Mouse (Mus musculus) hindbrain, embryonic 10.5 days (tissue): ENCODE data around the gene Ranbp2. TPM values are rescaled to one million over a fixed set of nuclear protein-coding genes. Genes with fewer than 3 reads are reported as not detected.

Experiments used
- DNase-seq: peaks from one replicate; pipeline ENCODE4 v3.0.0-alpha.2; 2017; ENCODE audit warnings: low spot score
- H3K27ac ChIP-seq: fragments of 300-500 bp; sonication (generic); 2 replicates; pipeline ENCODE4 v1.5.1; 2016; ENCODE audit warnings: mild to moderate bottlenecking, moderate library complexity
- H3K27me3 ChIP-seq: fragments of 300-500 bp; sonication (generic); 2 replicates; pipeline ENCODE4 v1.6.1; 2016; ENCODE audit warnings: mild to moderate bottlenecking; ENCODE audit not compliant: poor library complexity, insufficient read depth, severe bottlenecking
- H3K36me3 ChIP-seq: fragments of 300-500 bp; sonication (generic); 2 replicates; pipeline ENCODE4 v1.6.1; 2016; ENCODE audit warnings: mild to moderate bottlenecking, moderate library complexity
- H3K4me1 ChIP-seq: fragments of 300-500 bp; sonication (generic); replicated peaks from 2 replicates; pipeline ENCODE4 v1.6.1; 2016; ENCODE audit warnings: mild to moderate bottlenecking
- H3K4me3 ChIP-seq: fragments of 300-500 bp; sonication (generic); 2 replicates; pipeline ENCODE4 v1.5.1; 2016; ENCODE audit warnings: mild to moderate bottlenecking, moderate library complexity
- H3K9me3 ChIP-seq: fragments of 300-500 bp; sonication (generic); 2 replicates; pipeline ENCODE4 v1.6.1; 2016; ENCODE audit warnings: mild to moderate bottlenecking, moderate library complexity
- WGBS: fragments of 180-500 bp; shearing (Covaris S2); methylation state at CpG from one replicate; pipeline ENCODE4 v1.1.7; 2016; 5-methylcytosine and 5-hydroxymethylcytosine counted together
- polyA plus RNA-seq: library from polyadenylated mRNA; unstranded; fragments of >200 nt; fragmentation: Nextera tagmentation; extraction: Ambion mirVana; gene quantifications from 2 replicates; pipeline ENCODE4 v1.2.1, GENCODE M21; 2016

The Ranbp2 gene
- polyA plus RNA-seq = 17.7 and 27.6 TPM in 2 replicates

- Histone ChIP-seq H3K9me3 (no peaks in the 10 kb centered on the region), H3K4me1 (peaks cover 14% of the 10 kb centered on the region), H3K27ac (peak within 1 kb of the TSS; percentile 96), H3K27me3 (no peaks in the 10 kb centered on the region), H3K36me3 (no peaks in the 10 kb centered on the region), H3K4me3 (peak within 1 kb of the TSS; percentile 99)
- DNase-seq = peak; percentile 96
- WGBS = under 1% methylated on average over 91 of the region's 91 CpGs
Measured at GRCm38 (mm10) chr10:58446384-58447279, at the start of gene Ranbp2. Gene Ranbp2 (plus strand): TSS chr10:58446920.

DNA sequence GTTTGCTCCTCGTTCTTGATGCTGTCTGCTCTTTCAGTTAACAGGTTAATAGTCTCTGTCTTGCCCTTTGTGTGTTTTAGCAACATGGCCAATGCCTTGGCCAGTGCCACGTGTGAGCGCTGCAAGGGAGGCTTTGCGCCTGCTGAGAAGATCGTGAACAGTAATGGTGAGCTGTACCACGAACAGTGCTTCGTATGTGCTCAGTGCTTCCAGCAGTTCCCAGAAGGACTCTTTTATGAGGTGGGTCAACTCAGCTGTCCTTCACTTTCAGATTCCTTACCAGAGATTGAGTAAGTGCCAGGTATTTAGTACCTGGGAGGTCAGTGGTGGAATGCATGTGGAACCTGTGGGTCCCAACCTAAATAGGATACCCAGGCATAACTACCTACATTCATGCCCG is 47.8 kb upstream of the Ranbp2 start:
- WGBS = 95% methylated on average over 8 of the region's 8 CpGs
- no peak overlapping the region for H3K27ac ChIP-seq
- H3K4me3 ChIP-seq = no peak overlapping the region
- H3K9me3 ChIP-seq = no peaks in the 10 kb centered on the region
- peaks cover 41% of the 10 kb centered on the region for H3K36me3 ChIP-seq
- DNase-seq = no peak
- H3K4me1 ChIP-seq = peaks cover 5% of the 10 kb centered on the region; the same call in 1 of the 2 replicates
- no peaks in the 10 kb centered on the region for H3K27me3 ChIP-seq

DNA sequence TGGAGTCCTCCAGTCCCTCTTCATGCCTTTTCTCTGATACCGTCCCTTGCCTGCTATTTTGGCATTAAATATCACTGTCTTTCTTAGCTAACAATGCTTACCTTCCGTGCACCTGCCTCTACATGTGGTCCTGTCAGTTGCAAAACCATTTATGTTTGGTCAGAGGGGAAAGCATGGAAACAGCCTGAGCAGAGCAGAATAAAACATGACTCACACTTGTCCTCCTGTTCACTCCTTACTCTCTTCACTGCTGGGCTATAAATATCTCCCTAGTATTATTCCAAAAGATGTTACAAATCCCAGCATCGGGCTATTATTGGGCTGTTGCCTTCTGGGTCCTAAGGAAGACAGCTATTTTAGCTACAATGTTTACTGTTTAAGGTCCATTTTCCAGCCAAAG is 44.9 kb upstream of the Ranbp2 start:
- H3K27ac ChIP-seq = no peak overlapping the region
- no peaks in the 10 kb centered on the region for H3K27me3 ChIP-seq
- H3K9me3 ChIP-seq = no peaks in the 10 kb centered on the region
- H3K4me3 ChIP-seq = no peak overlapping the region
- no peak for DNase-seq
- WGBS = 92% methylated on average over 3 of the region's 3 CpGs
- H3K36me3 ChIP-seq = peaks cover 51% of the 10 kb centered on the region
- no peaks in the 10 kb centered on the region for H3K4me1 ChIP-seq

GRCm38 (mm10) chr10:58404639-58405038 is 42.1 kb upstream of the Ranbp2 start:
- WGBS = 89% methylated on average over 6 of the region's 6 CpGs

DNA sequence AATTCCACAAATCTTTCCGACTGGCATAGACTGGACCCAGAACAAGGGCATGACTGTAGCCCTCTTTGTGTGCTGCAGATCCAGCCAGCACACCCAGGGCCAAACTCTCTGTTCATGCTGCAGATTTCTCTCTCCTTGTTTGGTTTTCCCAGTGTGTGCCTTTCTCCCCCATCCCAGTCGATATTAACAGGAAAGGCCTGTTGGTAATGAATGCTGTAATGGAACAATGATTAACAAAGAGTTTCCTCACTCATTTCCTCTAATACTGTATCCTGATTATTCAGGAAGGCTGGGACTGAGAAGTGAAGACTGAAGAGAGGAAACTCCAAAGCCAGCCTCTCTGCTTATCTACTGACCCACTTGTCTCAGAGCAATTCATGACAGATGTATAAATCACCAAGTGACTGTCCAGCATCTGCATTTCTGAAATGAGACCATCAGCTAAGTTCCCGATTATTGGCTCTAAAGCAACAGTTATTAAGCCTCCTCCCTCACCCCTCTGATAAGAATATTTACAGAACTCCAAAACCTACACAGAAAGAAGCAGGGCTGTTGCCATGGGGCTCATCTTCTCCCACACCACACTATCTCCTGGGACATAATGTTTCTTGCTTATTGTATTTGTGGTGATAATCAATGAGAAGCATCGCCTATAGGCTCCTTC is 41.3 kb upstream of the Ranbp2 start:
- DNase-seq = no peak
- peaks cover 65% of the 10 kb centered on the region for H3K36me3 ChIP-seq

More at GRCm38 (mm10) chr10:58404639-58405038, 42.1 kb upstream of the Ranbp2 start:
- peaks cover 63% of the 10 kb centered on the region for H3K36me3 ChIP-seq
- no peak overlapping the region for H3K4me3 ChIP-seq
- no peaks in the 10 kb centered on the region for H3K9me3 ChIP-seq
- no peaks in the 10 kb centered on the region for H3K27me3 ChIP-seq
- DNase-seq = no peak
- H3K4me1 ChIP-seq = no peaks in the 10 kb centered on the region
- H3K27ac ChIP-seq = no peak overlapping the region

DNA sequence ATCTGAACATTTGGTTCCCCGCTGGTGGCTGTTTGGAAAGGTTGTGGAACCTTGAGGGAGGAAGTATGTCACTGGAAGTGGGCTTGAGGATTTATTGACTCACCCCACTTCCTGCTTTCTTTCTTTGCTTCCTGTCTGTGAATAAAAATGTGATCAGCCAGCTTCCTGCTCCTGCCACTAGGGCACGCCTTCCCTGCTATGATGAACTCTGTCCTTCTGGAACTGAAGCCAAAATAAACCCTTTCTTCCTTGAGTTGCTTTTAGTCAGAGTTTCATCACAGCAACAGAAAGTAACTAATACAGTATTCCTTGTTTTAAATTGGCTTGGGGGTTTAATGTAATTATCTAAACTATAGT is 40.8 kb upstream of the Ranbp2 start:
- no peak overlapping the region for H3K27ac ChIP-seq
- H3K4me1 ChIP-seq = no peaks in the 10 kb centered on the region
- peaks cover 68% of the 10 kb centered on the region for H3K36me3 ChIP-seq
- no peak overlapping the region for H3K4me3 ChIP-seq
- no peaks in the 10 kb centered on the region for H3K9me3 ChIP-seq
- no peak for DNase-seq
- WGBS = 88% methylated on average over 2 of the region's 2 CpGs
- H3K27me3 ChIP-seq = no peaks in the 10 kb centered on the region

More for the DNA sequence above, 41.3 kb upstream of the Ranbp2 start:
- no peaks in the 10 kb centered on the region for H3K9me3 ChIP-seq
- no peak overlapping the region for H3K27ac ChIP-seq
- H3K27me3 ChIP-seq = no peaks in the 10 kb centered on the region
- 86% methylated on average over 4 of the region's 4 CpGs for WGBS
- H3K4me1 ChIP-seq = no peaks in the 10 kb centered on the region
- no peak overlapping the region for H3K4me3 ChIP-seq

DNA sequence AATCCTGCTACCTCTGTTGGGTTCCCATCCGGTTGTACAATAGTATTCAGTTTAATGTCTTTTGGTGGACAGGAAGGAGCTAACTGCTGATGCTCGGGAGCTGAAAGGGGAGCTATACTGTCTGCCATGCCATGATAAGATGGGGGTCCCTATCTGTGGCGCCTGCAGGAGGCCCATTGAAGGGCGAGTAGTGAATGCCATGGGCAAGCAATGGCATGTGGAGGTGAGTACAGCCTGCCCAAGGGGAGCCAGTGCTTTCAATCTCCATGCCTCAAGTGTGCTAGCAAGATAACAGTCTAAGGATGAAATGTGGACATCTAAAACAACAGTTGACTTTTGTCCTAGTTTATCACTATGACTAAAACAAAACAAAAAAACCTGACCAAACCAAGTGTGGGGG is 34.4 kb upstream of the Ranbp2 start:
- Histone ChIP-seq H3K4me3 (no peak overlapping the region), H3K27ac (no peak overlapping the region), H3K9me3 (no peaks in the 10 kb centered on the region), H3K27me3 (no peaks in the 10 kb centered on the region), H3K4me1 (no peaks in the 10 kb centered on the region), H3K36me3 (peaks cover 95% of the 10 kb centered on the region)
- no peak for DNase-seq
- WGBS = 89% methylated on average over 4 of the region's 4 CpGs

GRCm38 (mm10) chr10:58412852-58413251 is 33.9 kb upstream of the Ranbp2 start:
- H3K27ac ChIP-seq = no peak overlapping the region
- H3K27me3 ChIP-seq = no peaks in the 10 kb centered on the region
- no peak for DNase-seq
- peaks cover 94% of the 10 kb centered on the region for H3K36me3 ChIP-seq
- H3K4me3 ChIP-seq = no peak overlapping the region
- H3K4me1 ChIP-seq = no peaks in the 10 kb centered on the region
- no peaks in the 10 kb centered on the region for H3K9me3 ChIP-seq

DNA sequence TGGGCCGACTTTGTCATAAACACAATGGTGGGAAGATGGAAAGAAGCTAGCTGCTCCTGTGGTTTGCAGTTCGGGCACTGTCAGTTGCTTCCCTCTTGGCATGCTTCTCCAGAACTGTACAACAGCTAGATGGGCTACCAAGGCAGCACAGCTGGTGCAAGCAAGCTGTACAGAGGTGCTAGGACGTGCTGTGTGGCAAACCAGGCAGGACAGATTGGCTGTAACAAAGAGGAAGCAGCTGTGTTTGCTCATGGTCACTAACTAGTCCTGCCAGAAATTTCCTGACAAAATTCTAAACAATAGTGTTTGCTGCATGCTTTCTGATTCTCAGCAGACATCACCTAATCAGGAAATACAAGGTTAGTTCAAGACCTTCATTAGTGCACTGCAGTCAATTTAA is 30.0 kb upstream of the Ranbp2 start:
- Histone ChIP-seq H3K4me3 (no peak overlapping the region), H3K27ac (no peak overlapping the region), H3K36me3 (peaks cover 73% of the 10 kb centered on the region), H3K4me1 (no peaks in the 10 kb centered on the region), H3K9me3 (no peaks in the 10 kb centered on the region), H3K27me3 (no peaks in the 10 kb centered on the region)
- WGBS = 92% methylated on average over 3 of the region's 3 CpGs
- no peak for DNase-seq

GRCm38 (mm10) chr10:58418290-58418971 is 28.3 kb upstream of the Ranbp2 start:
- no peaks in the 10 kb centered on the region for H3K9me3 ChIP-seq
- no peak overlapping the region for H3K27ac ChIP-seq
- H3K36me3 ChIP-seq = peaks cover 71% of the 10 kb centered on the region
- WGBS = 90% methylated on average over 10 of the region's 10 CpGs
- no peak overlapping the region for H3K4me3 ChIP-seq
- no peak for DNase-seq
- H3K4me1 ChIP-seq = no peaks in the 10 kb centered on the region
- no peaks in the 10 kb centered on the region for H3K27me3 ChIP-seq

DNA sequence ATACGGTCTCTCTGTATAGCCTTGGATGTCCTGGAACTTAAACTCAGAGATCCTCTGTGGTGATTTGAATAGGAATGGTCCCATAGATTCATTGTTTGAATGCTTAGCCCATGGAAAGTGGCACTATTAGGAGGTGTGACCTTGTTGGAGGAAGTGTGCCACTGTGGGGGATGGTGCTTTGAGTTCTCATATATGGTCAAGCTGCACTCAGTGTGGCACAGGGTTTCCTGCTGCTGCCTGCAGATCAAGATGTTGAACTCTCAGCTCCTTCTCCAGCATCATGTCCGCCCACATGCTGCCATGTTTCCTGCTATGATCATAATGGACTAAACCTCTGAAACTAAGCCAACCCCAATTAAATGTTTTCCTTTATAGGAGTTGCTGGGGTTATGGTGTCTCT is 18.8 kb upstream of the Ranbp2 start:
- H3K4me3 ChIP-seq = no peak overlapping the region
- H3K27ac ChIP-seq = no peak overlapping the region
- H3K4me1 ChIP-seq = no peaks in the 10 kb centered on the region
- H3K27me3 ChIP-seq = no peaks in the 10 kb centered on the region
- H3K9me3 ChIP-seq = no peaks in the 10 kb centered on the region
- WGBS = 94% methylated on average over 2 of the region's 2 CpGs
- peaks cover 25% of the 10 kb centered on the region for H3K36me3 ChIP-seq
- DNase-seq = no peak

- Histone ChIP-seq H3K9me3 (no peaks in the 10 kb centered on the region), H3K27me3 (no peaks in the 10 kb centered on the region), H3K4me3 (peak overlapping the region; percentile 99), H3K36me3 (no peaks in the 10 kb centered on the region), H3K27ac (peak overlapping the region; percentile 96), H3K4me1 (peaks cover 14% of the 10 kb centered on the region)
- WGBS = 29% methylated on average over 9 of the region's 9 CpGs
- DNase-seq = peak; percentile 22
Measured at GRCm38 (mm10) chr10:58445850-58446249, 870 bp upstream of the Ranbp2 start.
